7 mouse cellular contexts compared by ENCODE assay signal in genomic region chr6:89595018-89595776, GRCm38 (mm10). TPM values are rescaled to one million over a fixed set of nuclear protein-coding genes. Genes with fewer than 3 reads are reported as not detected.
A peak's percentile ranks its signal among the peaks of the same experiment; 100 is the strongest.
DNase-seq lines count a peak whose midpoint lies in the region; ATAC-seq lines count a peak whose summit lies in the region.

Gene Chchd6, minus strand, starts transcription at chr6:89595652.

- H3K4me2 ChIP-seq in intestine, embryonic 15.5 days (replicated peaks): peak within 1 kb of the TSS; percentile 69

- H3K4me3 ChIP-seq in intestine, embryonic 15.5 days (replicated peaks): peak within 1 kb of the TSS; percentile 79
- peak within 1 kb of the TSS; percentile 82 for H3K4me3 ChIP-seq in midbrain, embryonic 10.5 days

- H3K9me3 ChIP-seq in intestine, embryonic 15.5 days: no peaks in the 10 kb centered on the region
- H3K9me3 ChIP-seq in midbrain, embryonic 10.5 days (replicated peaks): peaks cover 4% of the 10 kb centered on the region

- no peaks in the 10 kb centered on the region for H3K36me3 ChIP-seq in intestine, embryonic 15.5 days
- H3K36me3 ChIP-seq in midbrain, embryonic 10.5 days: no peaks in the 10 kb centered on the region

- H3K4me1 ChIP-seq in intestine, embryonic 15.5 days (replicated peaks): 0 out of 2 replicates have a peak, but pooled peaks cover 4% of the 10 kb centered on the region
- H3K4me1 ChIP-seq in midbrain, embryonic 10.5 days: peaks cover 13% of the 10 kb centered on the region

- peak; percentile 96 to 98 for DNase-seq in adrenal gland, adult (ENCODE audit: inconsistent age in 2 of 2, low spot score in 1 of 2)
- peak; percentile 97 for DNase-seq in embryo, embryonic 10.5 days (ENCODE audit: low spot score)
- peak; percentile 91 for DNase-seq in gastrocnemius, postnatal 25 days
- DNase-seq in left cerebral cortex, postnatal 25 days (ENCODE audit: low spot score in 2 of 2): peak; percentile 96 to 98
- DNase-seq in midbrain, embryonic 10.5 days (ENCODE audit: low spot score): peak; percentile 95
- DNase-seq in right cerebral cortex, postnatal 4 days: peak; percentile 97

- H3K9ac ChIP-seq in intestine, embryonic 15.5 days: peak within 1 kb of the TSS; percentile 68

- intact Hi-C loops in left cerebral cortex, postnatal 25 days (cut with DNase I): no loop called here

- under 1% methylated on average over 56 of the region's 56 CpGs for WGBS in intestine, embryonic 15.5 days
- WGBS in midbrain, embryonic 10.5 days: under 1% methylated on average over 53 of the region's 56 CpGs

- ATAC-seq in intestine, embryonic 15.5 days: peak; percentile 100

- no peak within 1 kb of the TSS for H3K27ac ChIP-seq in intestine, embryonic 15.5 days
- H3K27ac ChIP-seq in midbrain, embryonic 10.5 days (replicated peaks): peak within 1 kb of the TSS; percentile 85

- H3K27me3 ChIP-seq in intestine, embryonic 15.5 days (replicated peaks): no peaks in the 10 kb centered on the region
- no peaks in the 10 kb centered on the region for H3K27me3 ChIP-seq in midbrain, embryonic 10.5 days (ENCODE audit: low read depth, poor library complexity, severe bottlenecking)

RNA-seq across cellular contexts. Expression of gene Chchd6, which starts in this region (rescaled TPM):
- 1 to 10 TPM; 1.6 to 3.0 TPM for total RNA-seq in gastrocnemius, postnatal 25 days (2021)
- polyA plus RNA-seq in intestine, embryonic 15.5 days (2015; fragmentation: Nextera tagmentation; extraction: Ambion mirVana): 40.6 and 44.1 TPM in 2 replicates
- total RNA-seq in left cerebral cortex, postnatal 25 days (2021): 10 to 100 TPM; 79.1 to 83.9 TPM
- polyA plus RNA-seq in midbrain, embryonic 10.5 days (2016; fragmentation: Nextera tagmentation; extraction: Ambion mirVana): 91.4 and 106 TPM in 2 replicates

Comparison
In these comparisons a context has a peak if more than half of its experiments do, and no peak if none do; other contexts are left out.
1. RNA of gene Chchd6 (total RNA-seq): 79.1 to 83.9 TPM in left cerebral cortex, postnatal 25 days; 1.6 to 3.0 TPM in gastrocnemius, postnatal 25 days; every median in the first group is over 10 times any median in the second.
2. Peak in every context shown above with its lines, with median percentiles within 50 percentile points of each other: DNase-seq.